Mouse (Mus musculus) colon, adult 2 months (tissue): ENCODE data around the gene Fasl. TPM values are rescaled to one million over a fixed set of nuclear protein-coding genes. Genes with fewer than 3 reads are reported as not detected.

Experiments used
- polyA plus RNA-seq: library from polyadenylated mRNA; depleted of rRNA; stranded (reverse); fragments of >200 nt; gene quantifications from 2 replicates; pipeline ENCODE4 v1.2.3, GENCODE M21; 2012; rRNA removed

Gene Fasl
- polyA plus RNA-seq, result 0.06 and 0.07 TPM in 2 replicates

DNA sequence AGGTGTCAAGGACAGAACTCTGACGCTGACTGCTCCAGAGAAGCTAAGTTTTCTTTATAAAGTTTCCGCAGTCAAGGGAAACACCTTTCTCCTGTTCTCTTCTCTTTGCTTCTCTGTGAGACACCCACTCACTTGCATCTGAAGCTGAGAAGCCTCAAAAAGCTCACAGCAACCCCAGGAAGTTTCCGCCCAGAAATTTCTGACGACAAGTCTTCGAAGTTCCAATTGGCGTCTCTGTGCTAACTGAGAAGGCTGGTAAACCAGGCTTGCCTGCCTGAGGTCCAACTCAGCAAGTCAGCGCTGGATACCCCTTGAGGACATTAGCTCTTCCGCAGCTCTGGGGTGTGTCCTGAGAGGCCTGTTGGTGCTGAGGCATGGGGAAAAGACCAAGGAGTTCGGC is at the start of gene Fasl:
Gene Fasl, minus strand, starts transcription at position 157 of the 400 bp plus-strand sequence.

Other genes starting within 250 kb of the Fasl start
- gene Suco, start 88.2 kb upstream of the Fasl start, polyA plus RNA-seq, result 1.7 and 1.9 TPM in 2 replicates
- 10.6 and 18.0 TPM in 2 replicates for gene Pigc, start 180.7 kb upstream of the Fasl start, polyA plus RNA-seq
- gene 4930558K02Rik, start 191.1 kb upstream of the Fasl start, polyA plus RNA-seq, result not detected in 2 replicates